Mouse (Mus musculus): ENCODE results near the gene Atp9a.

DNA sequence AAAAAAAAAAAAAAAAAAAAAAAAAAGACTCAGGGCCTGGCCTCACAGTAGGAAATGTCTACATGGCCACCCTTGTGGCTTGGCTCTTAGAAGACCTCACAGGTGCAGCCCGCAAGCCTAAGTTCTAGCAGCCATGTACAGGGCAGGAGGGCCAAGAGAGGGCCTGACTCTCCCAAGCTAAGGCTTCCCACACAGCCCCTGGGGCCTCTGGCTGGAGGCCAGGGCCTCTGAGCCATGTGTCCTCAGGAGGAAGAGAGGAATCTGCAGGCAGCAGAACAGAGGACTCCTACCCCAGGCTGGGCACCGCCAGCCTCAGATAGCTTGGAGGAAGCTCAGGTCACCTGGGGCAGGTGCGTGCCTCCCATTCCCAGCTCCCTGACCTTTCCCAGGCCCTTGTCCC, 127.0 kb downstream of the Atp9a start:
- TF ChIP-seq JUND (IDR thresholded peaks at IDR 0.05; ENCODE audit: low read depth, low read length) = no peak
- TF ChIP-seq BHLHE40 (IDR thresholded peaks at IDR 0.05; ENCODE audit: borderline replicate concordance, low read depth, low read length) = no peak
- no peak for TF ChIP-seq MAZ (IDR thresholded peaks at IDR 0.05; ENCODE audit: low read depth, low read length)
- TF ChIP-seq MAX (IDR thresholded peaks at IDR 0.05; ENCODE audit: low read length) = no peak
- TF ChIP-seq SMC3 (IDR thresholded peaks at IDR 0.05; ENCODE audit: low read depth, low read length) = no peak
- no peak for TF ChIP-seq GATA1 (IDR thresholded peaks at IDR 0.05; ENCODE audit: low read depth, low read length)
- no peak for TF ChIP-seq NELFE (IDR thresholded peaks at IDR 0.05; ENCODE audit: low read depth, low read length)
- no peak for TF ChIP-seq HCFC1 (IDR thresholded peaks at IDR 0.05; ENCODE audit: low read depth, low read length)
- TF ChIP-seq CTCF (IDR thresholded peaks at IDR 0.05 in 2 of 3, conservative IDR thresholded peaks at IDR 0.05 in 1 of 3; ENCODE audit: control insufficient read depth in 1 of 3, insufficient read depth in 1 of 3, low read depth in 2 of 3, low read length in 3 of 3, poor library complexity in 1 of 3, severe bottlenecking in 1 of 3) = no peak
- no peak for TF ChIP-seq RAD21 (IDR thresholded peaks at IDR 0.05; ENCODE audit: low read depth, low read length)
- TF ChIP-seq POLR2A (IDR thresholded peaks at IDR 0.05; ENCODE audit: control insufficient read depth in 1 of 2, insufficient read depth in 1 of 2, low read depth in 1 of 2, low read length in 2 of 2, poor library complexity in 1 of 2) = no peak
- no peak for TF ChIP-seq MYC (IDR thresholded peaks at IDR 0.05; ENCODE audit: low read depth, low read length)
- TF ChIP-seq POLR2AphosphoS2 (IDR thresholded peaks at IDR 0.05; ENCODE audit: low read length) = no peak
- TF ChIP-seq MAFK (IDR thresholded peaks at IDR 0.05; ENCODE audit: borderline replicate concordance, low read depth, low read length) = no peak

Data from MEL (cell line).